Mouse (Mus musculus): ENCODE results near the gene Prap1.

Prap1 gene

GRCm38 (mm10) chr7:140135106-140135770 is 42.0 kb downstream of the Prap1 start:
- no peak for DNase-seq

- DNase-seq: peak; percentile 98
Measured at GRCm38 (mm10) chr7:140137135-140138020, 44.2 kb downstream of the Prap1 start, which contains the start of gene Mtg1. Gene Mtg1 (plus strand): TSS chr7:140137564.

- no peak for DNase-seq
Measured at GRCm38 (mm10) chr7:140138021-140138310, 44.8 kb downstream of the Prap1 start.

- DNase-seq: peak; percentile 78
Measured at GRCm38 (mm10) chr7:140141350-140141749, 48.2 kb downstream of the Prap1 start.

GRCm38 (mm10) chr7:140144550-140144949 is 51.4 kb downstream of the Prap1 start:
- no peak for DNase-seq
